In the genomic region with DNA sequence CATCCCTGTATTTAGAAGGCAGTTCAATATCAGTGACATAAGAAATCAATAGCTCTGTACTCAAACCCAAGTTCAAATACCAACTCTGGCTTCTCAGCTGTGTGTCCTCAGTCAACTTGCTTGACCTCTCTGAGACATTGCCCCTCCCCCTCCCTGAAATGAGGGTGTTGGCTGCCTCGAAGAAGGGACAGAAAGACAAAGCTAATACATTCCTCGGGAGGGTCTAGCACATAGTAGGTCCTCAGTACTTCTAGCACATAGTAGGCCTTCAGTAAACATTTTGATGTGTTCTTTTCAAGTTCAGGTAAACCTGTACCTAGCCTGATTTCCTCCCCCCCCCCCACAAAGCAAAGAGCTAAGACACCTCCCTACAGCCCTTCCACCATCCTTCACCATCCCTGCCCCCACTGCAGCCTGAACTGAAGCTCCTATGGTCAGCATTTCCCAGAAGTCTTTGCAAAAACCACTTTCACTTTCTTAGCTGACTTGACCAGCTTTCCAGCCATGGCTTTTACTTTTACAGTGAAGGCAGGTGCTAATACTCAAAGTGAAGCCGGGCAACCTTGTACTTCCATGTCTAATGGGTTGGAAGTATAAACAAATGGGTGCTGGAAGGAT, we compare ENCODE assay signal across 35 mouse cellular contexts.
DNase-seq lines count a peak whose midpoint lies in the region; ATAC-seq lines count a peak whose summit lies in the region.
"Had no signal": no experiment of that assay in that cellular context is flagged by ENCODE, and none has a peak within 500 bp of the region (broad histone marks: within the 10 kb centered on the region; RNA-seq: fewer than 3 reads in every experiment).

No protein-coding gene starts in this region.

- no peak for ATAC-seq in hindbrain, embryonic 12.5 days (ENCODE audit: low FRiP score)
- ATAC-seq in hindbrain, embryonic 14.5 days (ENCODE audit: low FRiP score), result no peak
- no peak for ATAC-seq in midbrain, embryonic 13.5 days
- ATAC-seq in midbrain, embryonic 15.5 days (replicated peaks), result no peak
- ATAC-seq: CD4-positive, CD25-positive, alpha-beta regulatory T cell, adult 4 months; forebrain, embryonic 15.5 days; Patski had no signal

- peaks cover 86% of the 10 kb centered on the region for H3K27me3 ChIP-seq in hindbrain, embryonic 12.5 days
- H3K27me3 ChIP-seq in hindbrain, embryonic 14.5 days (ENCODE audit: control insufficient read depth, insufficient read depth, low read length), result peaks cover 25% of the 10 kb centered on the region
- H3K27me3 ChIP-seq in midbrain, embryonic 13.5 days, result peaks cover 76% of the 10 kb centered on the region
- H3K27me3 ChIP-seq in midbrain, embryonic 15.5 days (replicated peaks), result peaks cover 23% of the 10 kb centered on the region

- no peak overlapping the region for H3K9ac ChIP-seq in hindbrain, embryonic 12.5 days
- H3K9ac ChIP-seq in hindbrain, embryonic 14.5 days, result no peak overlapping the region
- no peak overlapping the region for H3K9ac ChIP-seq in midbrain, embryonic 13.5 days (replicated peaks)
- H3K9ac ChIP-seq in midbrain, embryonic 15.5 days, result no peak overlapping the region
- H3K9ac ChIP-seq: embryonic facial prominence, embryonic 13.5 days; forebrain, embryonic 15.5 days; kidney, embryonic 15.5 days; limb, embryonic 15.5 days; liver, embryonic 13.5 days had no signal

- 51% methylated on average over 3 of the region's 3 CpGs for WGBS in hindbrain, embryonic 12.5 days
- 46% methylated on average over 3 of the region's 3 CpGs for WGBS in hindbrain, embryonic 14.5 days
- 52% methylated on average over 3 of the region's 3 CpGs for WGBS in midbrain, embryonic 13.5 days
- WGBS in midbrain, embryonic 15.5 days, result 46% methylated on average over 3 of the region's 3 CpGs

- no peak overlapping the region for H3K4me3 ChIP-seq in hindbrain, embryonic 12.5 days
- H3K4me3 ChIP-seq in hindbrain, embryonic 14.5 days (replicated peaks; ENCODE audit: low read length), result no peak overlapping the region
- H3K4me3 ChIP-seq in midbrain, embryonic 13.5 days (replicated peaks), result no peak overlapping the region
- no peak overlapping the region for H3K4me3 ChIP-seq in midbrain, embryonic 15.5 days
- H3K4me3 ChIP-seq: embryonic facial prominence, embryonic 13.5 days; forebrain, embryonic 10.5 days; forebrain, embryonic 15.5 days; gastrocnemius, adult 2 months; hindbrain, embryonic 10.5 days; kidney, embryonic 15.5 days; layer of hippocampus, adult 2 months; limb, embryonic 10.5 days; limb, embryonic 15.5 days; liver, embryonic 13.5 days had no signal

- no peaks in the 10 kb centered on the region for H3K9me3 ChIP-seq in hindbrain, embryonic 12.5 days (replicated peaks)
- H3K9me3 ChIP-seq in hindbrain, embryonic 14.5 days (ENCODE audit: control insufficient read depth, low read length), result no peaks in the 10 kb centered on the region
- H3K9me3 ChIP-seq in midbrain, embryonic 13.5 days, result no peaks in the 10 kb centered on the region
- no peaks in the 10 kb centered on the region for H3K9me3 ChIP-seq in midbrain, embryonic 15.5 days
- H3K9me3 ChIP-seq: embryonic facial prominence, embryonic 13.5 days; forebrain, embryonic 10.5 days; forebrain, embryonic 15.5 days; hindbrain, embryonic 10.5 days; kidney, embryonic 15.5 days; limb, embryonic 10.5 days; limb, embryonic 15.5 days; liver, embryonic 13.5 days had no signal

- DNase-seq in hindbrain, embryonic 14.5 days (ENCODE audit: low spot score), result no peak
- DNase-seq in NIH3T3 (ENCODE audit: low read depth), result peak; percentile 37
- peak; percentile 37 for DNase-seq in retina, embryonic 14.5 days (ENCODE audit: low spot score)
- no peak for DNase-seq in left cerebral cortex, adult 18-20 months (ENCODE audit: low spot score in 2 of 2)
- no peak for DNase-seq in gastrocnemius, postnatal 4 days (ENCODE audit: low spot score in 2 of 2)
- DNase-seq: adrenal gland, adult 2 months; cerebellum, adult 8-10 months; cerebellum, postnatal 36 days; gastrocnemius, adult 2 months; gastrocnemius, postnatal 36 days; heart, postnatal 14 days; kidney, adult 18-20 months; kidney, postnatal 25 days; liver, embryonic 13.5 days; lung, adult 18-20 months; lung, postnatal 36 days; right cerebral cortex, adult 18-20 months; right cerebral cortex, postnatal 4 days; thymus, adult 18-20 months; thymus, postnatal 25 days had no signal

- no peaks in the 10 kb centered on the region for H3K36me3 ChIP-seq in hindbrain, embryonic 12.5 days
- no peaks in the 10 kb centered on the region for H3K36me3 ChIP-seq in hindbrain, embryonic 14.5 days (replicated peaks; ENCODE audit: control insufficient read depth, insufficient read depth)
- no peaks in the 10 kb centered on the region for H3K36me3 ChIP-seq in midbrain, embryonic 13.5 days
- H3K36me3 ChIP-seq in midbrain, embryonic 15.5 days (replicated peaks), result no peaks in the 10 kb centered on the region
- H3K36me3 ChIP-seq: embryonic facial prominence, embryonic 13.5 days; forebrain, embryonic 10.5 days; forebrain, embryonic 15.5 days; hindbrain, embryonic 10.5 days; kidney, embryonic 15.5 days; limb, embryonic 10.5 days; limb, embryonic 15.5 days; liver, embryonic 13.5 days had no signal

- H3K4me1 ChIP-seq in hindbrain, embryonic 12.5 days, result peaks cover 37% of the 10 kb centered on the region
- H3K4me1 ChIP-seq in hindbrain, embryonic 14.5 days (replicated peaks; ENCODE audit: control insufficient read depth, insufficient read depth, low read length), result peaks cover 19% of the 10 kb centered on the region
- peaks cover 55% of the 10 kb centered on the region for H3K4me1 ChIP-seq in midbrain, embryonic 13.5 days (replicated peaks)
- H3K4me1 ChIP-seq in midbrain, embryonic 15.5 days, result peaks cover 43% of the 10 kb centered on the region

- no peak overlapping the region for H3K4me2 ChIP-seq in hindbrain, embryonic 12.5 days (replicated peaks)
- H3K4me2 ChIP-seq in hindbrain, embryonic 14.5 days (replicated peaks), result no peak overlapping the region
- no peak overlapping the region for H3K4me2 ChIP-seq in midbrain, embryonic 13.5 days (replicated peaks)
- H3K4me2 ChIP-seq in midbrain, embryonic 15.5 days, result no peak overlapping the region
- H3K4me2 ChIP-seq: embryonic facial prominence, embryonic 13.5 days; forebrain, embryonic 15.5 days; kidney, embryonic 15.5 days; limb, embryonic 15.5 days; liver, embryonic 13.5 days; midbrain, embryonic 11.5 days had no signal

- H3K27ac ChIP-seq in hindbrain, embryonic 12.5 days, result 0 out of 2 replicates have a peak overlapping the region, but pooled peaks have one; percentile 3
- no peak overlapping the region for H3K27ac ChIP-seq in hindbrain, embryonic 14.5 days
- H3K27ac ChIP-seq in midbrain, embryonic 13.5 days, result 0 out of 2 replicates have a peak overlapping the region, but pooled peaks have one; percentile 5
- no peak overlapping the region for H3K27ac ChIP-seq in midbrain, embryonic 15.5 days
- H3K27ac ChIP-seq: embryonic facial prominence, embryonic 13.5 days; forebrain, embryonic 15.5 days; gastrocnemius, adult 2 months; hindbrain, embryonic 10.5 days; kidney, embryonic 15.5 days; layer of hippocampus, adult 2 months; limb, embryonic 15.5 days; liver, embryonic 13.5 days; stomach, postnatal 0 days had no signal

Comparison
In these comparisons a context has a peak if more than half of its experiments do, and no peak if none do; other contexts are left out.
1. H3K27ac ChIP-seq: peak in hindbrain, embryonic 12.5 days (single experiment) and midbrain, embryonic 13.5 days (single experiment); none in hindbrain, embryonic 14.5 days (single experiment) and midbrain, embryonic 15.5 days (single experiment).
2. DNase-seq: peak in NIH3T3 (single experiment) and retina, embryonic 14.5 days (single experiment); none in hindbrain, embryonic 14.5 days (single experiment), left cerebral cortex, adult 18-20 months (0 of 2) and gastrocnemius, postnatal 4 days (0 of 2).